Mouse (Mus musculus) C2C12 (cell line): ENCODE results near the gene Flcn. TPM values are rescaled to one million over a fixed set of nuclear protein-coding genes. Genes with fewer than 3 reads are reported as not detected.

Source experiments
- H3K27me3 ChIP-seq: one replicate; pipeline ENCODE4 v1.6.1; 2011; ENCODE audit not compliant: control insufficient read depth, insufficient read depth, insufficient read length
- H3K36me3 ChIP-seq: one replicate; pipeline ENCODE4 v1.6.1; 2011; ENCODE audit not compliant: control insufficient read depth, insufficient read depth
- H3K4me3 ChIP-seq: one replicate; pipeline ENCODE4 v1.5.1; 2011; ENCODE audit warnings: mild to moderate bottlenecking, control low read depth; ENCODE audit not compliant: poor library complexity, insufficient read depth, severe bottlenecking
- H3K79me2 ChIP-seq: one replicate; pipeline ENCODE4 v1.6.1; 2011; ENCODE audit not compliant: control insufficient read depth, insufficient read depth
- H3K79me3 ChIP-seq: one replicate; pipeline ENCODE4 v1.6.1; 2011; ENCODE audit warnings: low read depth, control low read depth
- H3ac ChIP-seq: one replicate; pipeline ENCODE3; 2011; ENCODE audit warnings: low read depth; ENCODE audit not compliant: control insufficient read depth, insufficient read length
- CEBPB ChIP-seq: IDR thresholded peaks from one replicate; pipeline ENCODE4 v1.6.1; 2011; ENCODE audit warnings: low read depth, mild to moderate bottlenecking, control low read depth, moderate library complexity
- CTCF ChIP-seq: IDR thresholded peaks from one replicate; pipeline ENCODE4 v1.5.1; 2011; ENCODE audit not compliant: control insufficient read depth, insufficient read depth, insufficient read length
- FOSL1 ChIP-seq: IDR thresholded peaks from one replicate; pipeline ENCODE4 v1.8.0; 2011; ENCODE audit warnings: mild to moderate bottlenecking, low read length; ENCODE audit not compliant: poor library complexity, insufficient read depth, severe bottlenecking
- MAX ChIP-seq: IDR thresholded peaks from one replicate; pipeline ENCODE4 v1.6.1; 2011; ENCODE audit warnings: mild to moderate bottlenecking, control low read depth
- MYOD1 ChIP-seq: IDR thresholded peaks from one replicate; pipeline ENCODE4 v1.6.1; 2011; ENCODE audit warnings: low read depth; ENCODE audit not compliant: control insufficient read depth, insufficient read length
- MYOG ChIP-seq: IDR thresholded peaks from one replicate; pipeline ENCODE4 v1.6.1; 2011; ENCODE audit not compliant: control insufficient read depth, insufficient read length; ENCODE audit errors: extremely low read depth
- USF1 ChIP-seq: IDR thresholded peaks from one replicate; pipeline ENCODE4 v1.6.1; 2011; ENCODE audit warnings: low read depth, mild to moderate bottlenecking, control low read depth, moderate library complexity
- polyA plus RNA-seq: library from polyadenylated mRNA; unstranded; fragments of >200 nt; fragmentation: generic; extraction: Trizol; gene quantifications from one replicate; pipeline ENCODE4 v1.2.1, GENCODE M21; 2012; ENCODE audit warnings: missing spikeins

Gene Flcn
- polyA plus RNA-seq, 1 experiment: 20.7 TPM

DNA sequence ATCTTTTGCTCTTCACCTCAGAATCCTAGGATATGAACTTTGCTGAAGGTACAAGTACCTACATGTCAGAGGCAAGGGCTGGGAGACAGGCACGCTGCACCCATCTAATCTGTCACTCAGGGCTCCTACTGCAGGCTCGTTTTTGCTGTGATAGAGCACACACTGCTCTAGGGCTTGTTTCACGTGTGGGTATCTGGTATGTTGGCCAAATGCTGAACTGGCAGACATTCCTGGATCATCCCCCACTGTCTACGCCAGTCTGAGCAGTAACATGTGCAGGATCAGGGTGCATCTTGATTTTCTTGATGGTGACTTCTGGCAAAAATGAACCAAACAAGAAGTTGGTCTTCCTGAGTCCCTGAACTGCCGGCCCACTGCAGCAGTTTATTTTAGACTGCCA, 32.6 kb downstream of the Flcn start:
- TF ChIP-seq USF1 (no peak), MYOD1 (no peak), CEBPB (no peak), CTCF (no peak), MAX (no peak), MYOG (no peak), FOSL1 (no peak)
- Histone ChIP-seq H3K79me3 (no peaks in the 10 kb centered on the region), H3K36me3 (peaks cover 61% of the 10 kb centered on the region), H3K27me3 (no peaks in the 10 kb centered on the region), H3K79me2 (no peaks in the 10 kb centered on the region), H3K4me3 (no peak overlapping the region), H3ac (no peak overlapping the region)

DNA sequence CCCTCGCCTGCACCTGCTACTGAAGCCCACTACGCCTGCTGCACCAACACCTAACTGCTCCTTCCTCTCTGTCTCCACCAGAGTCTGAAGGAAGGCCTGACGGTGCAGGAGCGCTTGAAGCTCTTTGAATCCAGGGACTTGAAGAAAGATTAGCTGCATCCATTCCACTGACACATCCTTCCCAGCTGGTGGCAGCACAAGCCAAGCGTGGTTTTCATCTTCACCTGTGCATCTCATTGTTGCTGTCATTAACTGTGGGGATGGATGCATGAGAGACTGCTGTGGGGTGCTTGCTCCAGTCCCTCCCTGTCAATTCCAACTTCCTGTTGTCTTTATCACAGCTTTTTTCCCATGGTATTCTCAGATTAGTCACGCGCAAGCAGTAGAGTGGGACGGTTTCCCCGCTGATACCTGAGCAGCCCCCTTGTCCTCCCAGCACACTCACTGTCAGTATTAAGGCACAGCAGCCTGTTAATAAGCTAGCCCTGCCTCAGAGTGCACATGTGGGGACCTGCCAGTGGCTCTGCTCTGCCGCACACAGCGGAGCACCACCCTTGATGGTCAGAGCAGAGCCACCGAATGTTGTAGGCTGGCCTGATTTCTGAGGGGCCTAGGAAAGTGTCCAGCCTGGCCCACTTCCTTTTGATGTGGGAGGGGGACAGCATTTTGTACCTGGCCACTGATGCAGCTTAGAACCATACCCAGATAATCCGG, 34.2 kb downstream of the Flcn start:
- H3ac ChIP-seq: no peak overlapping the region
- H3K27me3 ChIP-seq: no peaks in the 10 kb centered on the region
- no peaks in the 10 kb centered on the region for H3K79me2 ChIP-seq
- peaks cover 77% of the 10 kb centered on the region for H3K36me3 ChIP-seq
- H3K79me3 ChIP-seq: no peaks in the 10 kb centered on the region
- no peak overlapping the region for H3K4me3 ChIP-seq
- no peak for TF ChIP-seq MAX
- no peak for TF ChIP-seq CTCF
- TF ChIP-seq USF1: no peak
- TF ChIP-seq CEBPB: no peak
- no peak for TF ChIP-seq MYOG
- no peak for TF ChIP-seq MYOD1
- no peak for TF ChIP-seq FOSL1

DNA sequence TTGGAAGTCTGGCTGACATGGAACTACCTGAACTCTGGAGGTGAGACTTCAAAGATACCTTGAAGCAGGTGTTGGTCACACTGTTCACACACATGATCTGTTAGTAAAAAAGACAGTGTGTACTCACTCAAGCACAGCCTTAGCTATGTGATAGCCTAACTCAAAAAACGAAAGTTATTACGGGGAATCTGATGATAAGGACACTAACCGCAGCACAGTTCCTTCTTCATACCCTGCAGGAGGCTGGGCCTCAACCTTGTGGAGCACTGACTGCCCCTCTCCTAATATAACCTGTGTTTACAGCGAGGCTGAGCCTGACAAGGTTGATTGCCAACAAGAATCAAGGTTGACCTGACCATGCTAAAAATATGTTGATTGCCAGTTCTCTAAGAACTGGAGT, 35.3 kb downstream of the Flcn start:
- Histone ChIP-seq H3K36me3 (peaks cover 83% of the 10 kb centered on the region), H3K79me2 (no peaks in the 10 kb centered on the region), H3K27me3 (no peaks in the 10 kb centered on the region), H3ac (no peak overlapping the region), H3K4me3 (no peak overlapping the region), H3K79me3 (no peaks in the 10 kb centered on the region)
- no peak for TF ChIP-seq MYOD1
- no peak for TF ChIP-seq USF1
- no peak for TF ChIP-seq CEBPB
- no peak for TF ChIP-seq FOSL1
- TF ChIP-seq MYOG: no peak
- TF ChIP-seq MAX: no peak

DNA sequence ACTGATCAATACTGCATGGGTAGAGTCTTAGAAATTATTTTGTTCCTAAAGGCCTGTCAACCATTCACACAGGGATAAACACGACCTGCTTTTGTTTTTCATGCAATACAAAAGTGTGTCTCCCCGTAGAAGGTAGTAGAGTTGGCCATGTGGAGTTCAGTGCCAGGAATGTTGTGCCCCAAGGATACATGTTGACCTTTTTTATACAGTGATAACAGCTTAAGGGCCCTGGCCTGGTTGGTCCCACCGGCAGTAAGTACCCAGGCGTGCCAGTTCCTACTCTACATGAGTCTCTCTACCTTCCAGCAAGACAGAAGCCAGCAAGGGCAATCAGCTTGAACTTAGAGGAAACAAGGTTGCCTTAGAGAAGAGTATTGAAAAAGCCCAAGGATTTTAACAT, 36.9 kb downstream of the Flcn start:
- H3K79me3 ChIP-seq: no peaks in the 10 kb centered on the region
- peaks cover 92% of the 10 kb centered on the region for H3K36me3 ChIP-seq
- H3ac ChIP-seq: no peak overlapping the region
- no peaks in the 10 kb centered on the region for H3K27me3 ChIP-seq
- no peak overlapping the region for H3K4me3 ChIP-seq
- no peak for TF ChIP-seq CTCF
- no peaks in the 10 kb centered on the region for H3K79me2 ChIP-seq

GRCm38 (mm10) chr11:59772291-59772690, 37.5 kb downstream of the Flcn start:
- Histone ChIP-seq H3K79me3 (no peaks in the 10 kb centered on the region), H3K27me3 (no peaks in the 10 kb centered on the region), H3K36me3 (peaks cover 94% of the 10 kb centered on the region), H3ac (no peak overlapping the region), H3K79me2 (no peaks in the 10 kb centered on the region), H3K4me3 (no peak overlapping the region)
- no peak for TF ChIP-seq CTCF
- no peak for TF ChIP-seq CEBPB

DNA sequence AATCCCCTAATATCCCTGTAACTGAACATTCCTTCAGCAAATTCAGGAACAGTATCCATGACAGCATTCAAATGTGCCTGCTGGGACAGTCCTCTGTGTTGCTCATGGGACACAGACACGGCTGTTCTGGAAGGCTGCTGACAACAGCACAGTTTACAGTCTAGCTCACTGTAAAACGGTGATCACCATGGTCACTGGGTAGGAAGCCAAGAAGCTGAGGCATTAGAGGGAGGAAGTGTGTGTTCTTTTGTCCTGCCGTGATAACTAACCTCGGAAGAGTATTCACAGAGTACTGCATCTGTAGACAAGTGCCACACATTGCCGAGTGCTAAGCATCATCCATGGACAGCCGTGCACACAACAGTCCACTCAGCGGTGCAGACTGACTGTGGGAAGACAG, 39.1 kb downstream of the Flcn start:
- Histone ChIP-seq H3K79me2 (no peaks in the 10 kb centered on the region), H3K36me3 (peaks cover 93% of the 10 kb centered on the region), H3ac (no peak overlapping the region), H3K4me3 (no peak overlapping the region), H3K27me3 (no peaks in the 10 kb centered on the region), H3K79me3 (no peaks in the 10 kb centered on the region)
- TF ChIP-seq MYOD1: no peak
- no peak for TF ChIP-seq MAX
- no peak for TF ChIP-seq MYOG
- TF ChIP-seq CEBPB: no peak
- TF ChIP-seq USF1: no peak
- no peak for TF ChIP-seq CTCF
- no peak for TF ChIP-seq FOSL1
